Mouse (Mus musculus) adrenal gland, adult 2 months (tissue): ENCODE data around the gene Plekha6. TPM values are rescaled to one million over a fixed set of nuclear protein-coding genes. Genes with fewer than 3 reads are reported as not detected.

Source experiments
- DNase-seq: peaks from one replicate; pipeline ENCODE4 v3.0.0; 2021
- polyA plus RNA-seq: library from polyadenylated mRNA; depleted of rRNA; stranded (reverse); fragments of >200 nt; gene quantifications from 2 replicates; pipeline ENCODE4 v1.2.3, GENCODE M21; 2012
- total RNA-seq, 2 experiments: library from RNA; stranded (reverse); gene quantifications; 2 replicates each; pipeline ENCODE4 v1.2.3; 2021

Plekha6 gene
- total and polyA plus RNA-seq, 3 experiments = 10.3 to 22.6 (median 16.9) TPM

DNA sequence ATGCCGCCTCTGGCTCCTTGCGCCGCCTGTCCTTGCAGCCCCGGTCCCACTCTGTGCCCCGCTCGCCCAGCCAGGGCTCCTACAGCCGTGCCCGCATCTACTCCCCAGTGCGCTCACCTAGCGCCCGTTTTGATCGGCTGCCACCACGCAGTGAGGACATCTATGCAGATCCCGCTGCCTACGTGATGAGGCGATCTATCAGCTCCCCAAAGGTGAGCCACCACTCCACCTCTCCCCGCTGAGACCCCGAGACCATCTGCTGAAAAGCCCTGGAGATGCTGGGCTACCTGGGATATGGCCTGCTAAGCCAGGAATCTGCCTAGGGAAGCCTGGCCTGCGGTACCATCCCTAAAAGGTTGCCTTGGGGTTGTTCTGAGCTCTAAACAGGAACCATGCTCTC lies 110.2 kb downstream of the Plekha6 start:
- no peak for DNase-seq

DNA sequence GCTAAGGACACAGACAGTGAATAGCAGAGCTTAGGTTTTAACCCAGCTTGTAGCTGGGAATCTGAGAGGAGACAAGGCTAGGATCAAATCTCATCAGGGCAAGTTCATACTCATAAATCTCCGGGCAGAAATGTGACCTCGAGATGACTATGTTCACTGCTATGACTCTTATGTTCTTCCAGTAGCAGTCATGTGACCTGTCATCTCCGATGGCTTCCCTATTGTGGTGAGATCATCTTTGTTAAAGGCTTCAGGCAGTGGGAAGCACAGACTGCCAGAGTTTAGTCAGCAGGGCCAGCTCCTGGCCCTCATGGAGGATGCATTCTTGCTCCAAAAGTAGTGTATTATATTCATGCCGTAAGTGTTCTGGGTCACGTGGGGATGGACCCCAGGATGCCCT lies 113.0 kb downstream of the Plekha6 start:
- peak; percentile 57 for DNase-seq

DNA sequence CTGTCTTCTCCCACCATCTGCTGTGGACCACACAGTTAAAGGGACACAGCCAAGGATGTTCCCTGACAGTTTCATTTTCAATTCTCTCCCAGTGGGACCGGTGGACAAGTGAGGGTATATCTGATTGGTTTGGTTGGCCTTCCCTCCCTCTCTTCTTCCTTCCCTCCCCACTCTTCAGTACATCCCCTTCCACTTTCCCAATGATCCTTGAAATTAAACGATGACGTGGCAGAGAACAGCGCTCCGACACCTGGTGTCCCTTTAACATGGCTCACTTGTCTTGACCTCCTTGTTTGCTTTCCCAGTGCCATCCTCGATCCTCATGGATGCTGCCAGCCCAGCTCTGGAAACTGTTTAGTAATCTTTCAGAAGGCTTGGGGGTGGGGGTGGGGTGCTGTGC lies 114.5 kb downstream of the Plekha6 start:
- no peak for DNase-seq

DNA sequence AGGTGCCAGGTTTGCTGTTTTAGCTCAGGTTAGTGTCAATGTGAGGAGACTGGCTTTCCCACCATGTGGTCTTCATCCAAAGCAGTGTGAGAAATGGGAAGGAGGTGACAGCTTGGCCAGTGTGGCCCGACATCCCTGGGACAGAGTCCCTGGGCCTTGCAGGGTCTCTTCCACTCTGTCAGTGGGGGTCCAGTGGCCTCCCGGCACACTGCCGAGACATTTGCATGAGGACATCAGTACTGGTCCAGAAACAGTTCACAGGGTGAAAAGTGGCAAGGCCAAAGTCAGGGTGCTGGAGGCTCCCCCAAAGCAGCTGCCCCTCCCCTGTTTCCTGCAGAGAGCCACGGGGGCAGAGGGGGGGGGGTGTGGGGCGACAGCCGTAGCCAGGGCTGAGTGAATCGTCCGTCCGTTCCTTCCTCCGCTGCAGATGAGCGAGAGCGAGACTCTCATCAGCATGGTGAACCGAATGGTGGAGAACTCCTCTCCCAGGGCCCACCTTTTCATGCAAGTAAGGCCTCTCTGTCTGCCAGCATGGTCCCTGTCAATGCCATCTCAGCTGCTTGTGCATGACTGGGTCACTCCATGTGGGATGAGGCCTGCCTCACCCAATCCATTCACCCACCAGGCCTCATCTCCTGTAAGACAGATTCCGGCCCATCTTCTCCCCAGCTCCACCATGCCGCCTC lies 115.1 kb downstream of the Plekha6 start:
- DNase-seq = no peak

DNA sequence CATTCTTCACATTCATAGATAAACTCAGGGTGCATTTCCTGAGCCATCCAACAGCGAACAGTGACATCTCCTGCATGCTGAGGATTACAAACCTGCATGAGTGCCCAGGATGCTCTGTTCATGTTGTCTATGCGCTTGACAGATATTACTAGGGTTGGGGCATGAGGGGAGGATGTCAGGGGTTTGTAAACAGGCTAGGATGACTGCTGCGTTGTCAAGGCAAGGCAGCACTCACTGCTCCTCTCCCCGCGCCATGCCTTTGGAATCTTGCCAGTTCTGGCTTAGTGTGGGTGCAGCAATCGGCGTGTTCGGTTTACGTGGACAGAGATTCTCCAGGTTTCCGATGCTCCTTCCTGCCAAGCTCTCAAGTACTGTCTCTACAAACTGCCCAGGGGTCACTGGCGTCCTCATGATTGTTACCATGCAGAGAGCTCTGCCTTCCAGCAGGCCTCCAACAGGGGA lies 115.7 kb downstream of the Plekha6 start:
- no peak for DNase-seq

DNA sequence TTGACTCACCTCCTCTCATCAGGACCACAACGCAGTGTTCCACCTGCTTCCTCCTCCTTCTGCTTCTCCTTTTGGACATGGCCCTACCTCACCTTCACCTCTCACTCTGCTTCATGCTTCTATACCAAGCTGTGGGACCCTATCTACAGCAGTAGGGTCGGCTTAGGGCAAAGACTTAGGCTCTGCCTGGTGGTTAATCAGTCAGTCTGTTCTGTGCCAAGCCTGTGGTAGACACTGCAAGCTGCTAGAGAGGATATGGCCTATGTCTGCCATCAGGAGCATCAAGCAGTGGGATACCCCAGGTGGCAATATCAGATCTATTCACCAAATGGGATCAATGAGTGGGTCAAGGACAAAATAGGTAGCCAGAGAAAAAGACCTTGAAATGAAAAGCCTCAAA lies 116.5 kb downstream of the Plekha6 start:
- DNase-seq = no peak

DNA sequence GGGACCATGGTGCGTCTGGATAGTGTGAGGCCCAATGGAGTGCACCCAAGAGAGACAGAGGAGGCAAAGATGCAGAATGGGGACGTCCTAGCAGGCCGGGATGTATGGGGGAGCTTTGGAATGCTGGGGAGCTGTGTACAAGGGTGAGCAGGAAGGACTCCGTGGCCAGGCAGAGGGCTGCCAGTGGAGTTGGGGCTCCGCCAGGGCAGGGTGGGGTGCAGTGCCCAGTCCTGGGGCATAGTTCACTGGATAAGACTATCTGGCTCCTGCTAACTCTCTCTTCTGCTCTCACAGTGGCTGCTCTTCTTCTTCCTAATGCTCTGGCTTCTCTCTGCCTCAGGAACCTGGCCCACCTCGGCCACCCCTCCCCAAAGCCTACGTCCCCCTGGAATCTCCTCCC lies 121.9 kb downstream of the Plekha6 start:
- DNase-seq = no peak

DNA sequence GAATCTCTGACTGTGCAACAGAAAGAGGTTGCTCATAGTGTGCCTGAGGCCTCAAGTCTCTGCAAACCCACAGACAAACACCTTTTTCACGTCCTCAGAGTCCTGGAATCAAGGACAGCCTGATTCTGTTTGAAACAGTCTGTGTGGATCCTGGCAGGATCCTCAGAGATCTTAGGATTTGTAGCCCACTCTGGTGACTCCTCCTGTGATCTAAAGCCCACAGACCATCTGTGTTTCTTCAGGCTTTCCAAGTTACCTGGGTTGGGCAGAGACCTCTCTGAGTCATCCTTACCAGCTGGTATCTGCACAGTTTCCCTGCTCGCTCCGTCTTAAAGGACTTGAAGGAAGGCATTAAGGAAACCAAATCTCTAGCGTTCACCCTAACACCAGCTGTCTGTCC lies 123.0 kb downstream of the Plekha6 start:
- DNase-seq = no peak

DNA sequence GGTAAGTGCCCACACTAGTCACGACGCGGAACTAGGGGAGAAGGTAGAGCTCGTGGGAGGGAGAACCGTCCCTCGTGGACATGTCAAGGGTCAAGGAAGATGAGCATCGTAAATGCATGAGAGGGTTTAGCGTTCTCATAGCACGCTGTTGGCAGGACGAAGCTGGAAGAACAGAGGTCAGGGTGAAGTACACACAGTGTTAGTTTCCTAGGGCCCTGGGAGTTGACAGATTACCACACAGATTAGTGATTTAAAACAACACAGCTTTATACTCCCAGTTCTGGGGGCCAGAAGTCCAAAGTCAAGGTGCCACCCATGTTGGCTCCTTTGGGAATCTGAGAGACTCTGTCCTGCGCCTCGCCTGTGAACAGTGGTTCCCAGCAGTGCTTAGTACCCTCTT lies 123.9 kb downstream of the Plekha6 start:
- no peak for DNase-seq

DNA sequence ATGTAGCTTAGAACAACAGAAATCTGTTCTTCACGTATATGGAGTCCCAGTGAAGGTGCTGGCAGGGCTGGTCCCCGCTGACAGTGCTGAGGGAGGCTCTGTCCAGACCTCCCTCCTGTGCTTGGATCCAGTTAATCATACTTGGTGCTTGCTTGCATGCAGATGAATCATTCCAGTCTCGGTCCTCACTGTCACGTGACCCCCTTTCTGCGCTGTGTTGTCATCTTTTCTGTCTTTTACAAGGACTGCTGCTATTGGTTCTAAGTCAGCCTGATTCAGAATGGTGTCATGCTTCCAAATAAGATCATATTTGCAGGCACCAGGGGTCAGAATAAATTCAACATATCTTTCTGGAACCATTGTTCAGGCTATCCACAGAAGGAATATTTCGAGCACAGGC lies 127.9 kb downstream of the Plekha6 start:
- DNase-seq = peak; percentile 55

DNA sequence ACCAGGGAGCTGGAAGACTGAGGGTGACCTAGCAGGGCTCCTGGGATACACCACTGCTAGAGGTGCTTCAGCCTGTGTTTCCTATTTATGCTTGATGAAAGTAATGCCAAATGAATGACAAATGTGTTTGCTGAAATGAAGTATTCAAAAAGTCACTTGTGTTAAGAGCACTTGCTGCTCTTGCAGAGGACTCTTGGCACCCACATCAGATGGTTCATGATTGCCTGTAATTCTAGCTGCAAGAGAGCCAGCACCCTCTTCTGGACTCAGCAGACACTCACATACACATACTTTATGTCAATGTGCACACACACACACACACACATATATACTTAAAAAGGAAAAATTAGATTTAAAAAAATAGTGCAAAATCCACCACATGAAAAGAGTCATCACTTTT lies 128.6 kb downstream of the Plekha6 start:
- no peak for DNase-seq

DNA sequence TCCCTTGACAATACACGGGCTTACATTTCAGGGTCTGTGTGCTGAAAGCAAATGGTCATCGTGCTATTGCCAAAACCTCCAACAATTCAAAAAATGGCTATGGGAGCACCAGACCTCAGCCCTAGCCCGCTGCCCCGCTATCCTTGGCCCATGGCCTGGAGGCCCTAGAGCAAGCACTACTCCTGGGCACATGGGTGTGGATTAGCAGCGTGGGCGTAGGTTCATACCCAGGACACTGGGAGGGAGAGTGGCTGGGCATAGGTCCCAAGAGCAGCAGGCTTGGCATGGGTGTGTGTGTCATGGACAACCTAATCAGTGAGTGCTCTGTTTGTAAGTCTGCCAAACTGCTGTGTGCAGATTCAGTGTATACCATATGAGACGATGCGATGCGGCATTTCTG lies 132.4 kb downstream of the Plekha6 start:
- DNase-seq = no peak

DNA sequence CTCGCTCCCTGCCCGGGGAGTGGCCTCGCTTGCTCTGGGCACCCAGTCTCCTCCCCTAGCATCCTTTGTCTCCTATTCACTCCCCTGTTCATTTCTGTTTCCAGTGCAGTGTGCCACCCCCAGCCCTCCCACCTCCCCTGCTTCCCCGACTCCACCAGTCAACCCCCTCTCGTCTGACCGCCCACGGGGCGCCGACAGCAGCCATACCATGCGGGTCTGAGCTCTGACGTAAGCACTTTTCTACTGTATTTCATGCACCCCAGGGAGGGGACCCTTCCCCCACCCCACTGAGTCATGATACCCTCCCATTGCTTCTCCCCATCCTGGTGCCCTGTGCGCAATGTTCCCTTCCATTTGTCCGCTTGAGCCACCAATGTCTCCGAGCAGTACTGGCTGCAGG lies 134.8 kb downstream of the Plekha6 start:
- no peak for DNase-seq

DNA sequence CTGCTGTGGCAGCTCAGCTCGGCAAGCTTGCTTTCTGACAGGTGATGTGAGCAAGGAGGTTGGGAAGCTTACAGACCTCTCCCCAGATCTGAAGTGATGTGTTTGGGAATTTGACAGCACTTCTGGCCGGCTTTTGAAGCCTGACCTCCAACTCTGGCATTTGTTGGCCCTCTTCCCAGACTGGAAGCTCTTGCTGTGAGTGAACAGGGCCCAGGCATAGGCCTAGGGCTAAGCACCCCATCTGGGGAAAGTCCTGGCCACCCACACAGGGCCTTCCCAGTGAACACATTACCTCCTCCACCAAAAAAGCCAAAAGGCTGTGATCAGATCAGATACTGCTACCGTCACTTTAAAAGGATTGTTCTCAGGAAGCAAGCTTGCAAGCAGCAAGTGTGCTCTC lies 138.5 kb downstream of the Plekha6 start:
- peak; percentile 87 for DNase-seq

DNA sequence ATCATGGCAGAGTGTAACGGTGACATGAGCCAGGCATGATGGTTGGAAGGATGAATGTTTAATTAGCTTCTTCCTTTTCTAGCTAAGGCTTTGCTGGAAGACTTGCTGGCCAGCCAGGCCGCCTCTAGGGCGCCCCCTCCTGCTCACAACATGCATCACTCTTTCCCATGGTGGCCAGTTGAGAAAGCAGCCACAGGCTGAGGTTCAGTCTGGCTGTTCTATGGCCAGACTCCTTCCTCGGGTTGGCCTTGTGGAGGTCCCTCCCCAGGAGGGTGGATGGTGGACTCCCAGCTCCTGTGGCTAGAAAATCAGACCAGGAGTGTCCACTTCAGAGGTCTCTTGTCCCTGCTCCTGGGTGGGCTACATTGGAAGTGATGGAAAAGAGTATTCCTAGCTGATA lies 142.8 kb downstream of the Plekha6 start:
- DNase-seq = peak; percentile 86

DNA sequence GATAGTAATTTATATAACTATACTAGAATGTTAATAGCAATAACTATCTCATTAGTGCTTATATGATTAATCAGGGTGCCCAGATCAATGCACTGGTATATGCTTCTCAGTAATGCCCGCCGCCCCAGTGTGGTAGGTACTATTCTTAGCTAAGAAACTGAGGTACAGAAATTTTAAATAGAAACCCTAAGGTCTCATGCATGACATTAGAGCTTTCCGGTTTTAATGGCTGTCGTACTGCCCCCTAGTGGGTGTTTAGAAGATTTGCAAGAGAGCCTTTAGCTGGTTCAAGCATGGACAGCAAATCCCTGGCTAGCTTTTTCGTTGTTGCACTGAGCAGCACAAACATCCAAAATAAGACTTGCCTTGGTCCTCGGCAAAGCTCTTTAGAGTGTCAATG lies 143.3 kb downstream of the Plekha6 start:
- DNase-seq = peak; percentile 38

DNA sequence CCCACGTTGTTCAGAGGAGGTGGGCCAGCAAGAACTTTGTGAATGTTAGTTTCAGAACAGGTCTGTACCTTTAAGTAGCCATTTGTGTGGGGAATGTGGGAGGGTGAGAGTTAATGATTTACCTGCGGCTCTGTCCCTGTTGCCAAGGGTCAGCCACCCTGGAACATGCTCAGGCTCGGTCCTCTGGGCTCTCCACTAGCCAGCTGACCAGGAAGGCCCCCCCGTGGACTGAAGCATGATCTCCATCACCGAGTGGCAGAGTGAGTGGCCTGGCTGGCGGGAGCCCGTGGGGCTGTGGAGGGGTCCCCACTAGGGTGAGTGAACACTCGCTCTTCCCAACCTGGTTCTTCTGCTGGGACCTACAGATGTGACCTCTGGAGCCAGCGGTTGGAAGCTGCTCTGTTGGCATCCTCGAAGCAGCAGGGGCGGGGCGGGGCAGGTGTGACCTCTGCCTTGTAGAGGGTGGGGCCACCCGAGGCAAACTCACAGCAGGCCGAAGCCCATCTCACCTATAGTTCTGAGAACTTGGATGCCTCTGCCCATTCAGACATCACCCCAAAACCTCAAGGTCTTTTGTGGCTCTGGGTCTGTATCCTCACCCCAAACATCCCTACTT lies 145.8 kb downstream of the Plekha6 start, which contains the start of gene Golt1a:
TSS of gene Golt1a (plus strand) at position 149 of the 616 bp plus-strand sequence.
- no peak for DNase-seq

DNA sequence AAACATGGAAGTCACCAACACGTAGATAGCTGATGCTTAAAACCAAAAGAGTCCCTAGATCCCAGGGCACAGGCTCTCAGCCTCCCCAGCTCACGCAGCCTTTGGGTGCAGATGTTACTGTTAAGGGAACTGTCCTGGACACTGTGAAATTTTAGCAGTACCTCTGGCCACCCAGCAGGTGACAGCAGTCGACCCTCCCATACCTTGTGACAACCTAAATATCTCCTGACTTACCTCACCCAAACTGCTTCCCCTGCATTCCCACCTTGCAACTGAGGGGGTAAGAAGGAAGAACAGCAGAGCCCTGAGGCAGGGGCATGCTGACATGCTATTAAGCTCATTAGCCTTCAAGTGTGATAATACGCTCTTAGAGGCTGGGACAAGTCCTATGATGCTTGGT lies 147.2 kb downstream of the Plekha6 start:
- DNase-seq = no peak

DNA sequence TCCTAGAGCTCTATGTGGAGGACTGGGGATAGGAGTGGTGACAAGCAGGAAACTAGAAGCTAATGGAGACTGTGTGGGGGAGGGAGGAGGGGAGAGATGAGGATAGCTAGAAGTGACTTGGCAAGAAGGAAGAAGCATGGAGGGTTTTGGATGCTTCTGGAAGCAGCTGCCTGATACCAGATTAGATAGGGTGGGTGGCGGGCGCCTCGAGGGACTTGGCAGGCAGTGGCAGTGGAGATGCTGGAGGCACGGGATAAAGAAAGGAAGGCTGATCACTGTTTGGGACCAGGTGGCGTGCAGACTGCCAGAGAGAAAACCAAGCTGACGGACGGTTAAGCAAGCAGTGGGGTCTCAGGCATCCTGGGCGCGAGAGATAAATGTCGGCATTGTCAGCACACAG lies 147.9 kb downstream of the Plekha6 start:
- DNase-seq = no peak

DNA sequence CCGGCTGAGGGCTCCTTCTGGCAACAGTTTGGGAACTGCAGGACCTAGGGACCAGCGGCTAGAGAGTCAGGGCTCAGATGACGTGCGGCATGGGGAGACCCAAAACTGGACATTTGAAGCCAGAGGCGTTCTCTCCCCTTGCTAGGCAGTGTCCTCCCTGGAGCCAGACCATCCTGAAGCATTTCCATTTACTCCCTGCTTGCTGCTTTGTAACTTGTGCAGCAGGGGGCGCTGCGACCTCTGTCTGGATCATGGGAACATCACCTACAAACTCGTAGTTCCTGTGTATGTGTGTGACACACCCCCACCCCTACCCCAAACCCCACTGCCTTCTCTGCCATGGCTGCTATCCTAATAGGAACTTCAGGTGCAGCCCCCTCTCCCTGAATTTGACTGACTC lies 150.4 kb downstream of the Plekha6 start:
- DNase-seq = peak; percentile 62

DNA sequence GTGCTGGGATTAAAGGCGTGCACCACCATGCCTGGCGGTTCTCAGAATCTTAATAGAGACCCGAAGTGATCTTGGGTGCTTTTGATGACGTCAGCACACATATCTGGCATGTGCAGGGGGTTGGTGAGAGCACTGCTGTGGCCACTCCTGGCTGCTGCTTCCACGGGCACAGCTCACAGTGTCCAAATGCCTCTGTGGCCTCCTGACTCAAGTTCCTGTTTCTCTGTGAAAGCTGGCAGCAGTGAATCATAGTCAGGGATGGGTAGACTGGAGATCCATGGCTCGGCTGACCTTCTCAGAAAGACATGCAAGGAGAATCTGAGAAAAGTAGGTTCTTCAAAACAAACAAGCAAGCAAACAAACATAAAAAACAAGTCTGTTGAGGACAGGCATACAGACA lies 151.8 kb downstream of the Plekha6 start:
- peak; percentile 60 for DNase-seq

DNA sequence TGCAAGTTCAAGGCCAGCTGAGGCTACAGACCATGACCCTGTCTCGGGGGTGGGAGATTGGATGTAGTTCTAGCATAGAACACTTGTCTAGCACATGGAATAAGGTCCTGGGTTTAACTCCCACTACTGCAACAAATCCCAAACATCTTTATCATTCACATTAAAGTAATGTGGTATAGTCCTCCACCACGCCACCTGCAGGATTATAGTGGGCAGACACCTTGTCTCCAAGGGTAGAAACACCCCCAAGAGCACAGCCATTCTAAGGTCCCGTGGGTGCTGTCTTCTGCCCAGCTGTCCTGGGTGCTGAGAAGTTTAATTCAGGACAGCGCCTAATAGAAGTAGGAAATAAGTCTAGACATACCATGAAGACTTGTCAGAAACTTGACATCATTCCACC lies 152.6 kb downstream of the Plekha6 start:
- DNase-seq = no peak

DNA sequence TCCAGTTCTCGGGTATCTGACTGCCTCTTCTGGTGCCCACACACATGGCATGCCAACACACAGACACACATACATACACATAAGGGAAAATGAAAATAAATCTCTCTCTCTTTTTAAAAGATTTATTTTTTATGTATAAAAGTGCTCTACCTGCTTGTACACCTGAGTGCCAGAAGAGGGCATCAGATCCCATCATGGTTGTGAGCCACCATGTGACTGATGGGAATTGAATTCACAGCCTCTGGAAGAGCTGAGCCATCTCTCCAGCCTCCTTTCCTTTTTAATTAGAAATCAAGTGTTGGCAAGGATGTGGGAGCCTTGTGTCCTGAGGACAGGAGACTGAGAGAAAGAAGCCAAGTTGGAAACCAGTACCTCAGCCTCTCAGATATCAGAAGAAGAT lies 153.1 kb downstream of the Plekha6 start:
- no peak for DNase-seq
